Mouse (Mus musculus) embryonic facial prominence, embryonic 13.5 days (tissue): ENCODE results near the gene Grb7. TPM values are rescaled to one million over a fixed set of nuclear protein-coding genes. Genes with fewer than 3 reads are reported as not detected.

Experiments used
- ATAC-seq: fragments of 200-750 bp; cut with Nextera tagmentation; 2 replicates; pipeline ENCODE4 v1.8.0; 2017; ENCODE audit warnings: low read depth; ENCODE audit not compliant: insufficient number of reproducible peaks, insufficient read depth, low FRiP score, low TSS enrichment
- H3K27ac ChIP-seq: fragments of 300-500 bp; sonication (generic); 2 replicates; pipeline ENCODE4 v1.5.1; 2015; ENCODE audit warnings: moderate library complexity, mild to moderate bottlenecking, inconsistent platforms
- H3K27me3 ChIP-seq: fragments of 300-500 bp; sonication (generic); 2 replicates; pipeline ENCODE4 v1.6.1; 2015; ENCODE audit warnings: mild to moderate bottlenecking, inconsistent platforms
- H3K36me3 ChIP-seq: fragments of 300-500 bp; sonication (generic); 2 replicates; pipeline ENCODE4 v1.6.1; 2015; ENCODE audit warnings: mild to moderate bottlenecking, inconsistent platforms
- H3K4me1 ChIP-seq: fragments of 300-500 bp; sonication (generic); 2 replicates; pipeline ENCODE4 v1.6.1; 2015; ENCODE audit warnings: inconsistent platforms
- H3K4me2 ChIP-seq: fragments of 300-500 bp; sonication (generic); 2 replicates; pipeline ENCODE4 v1.6.1; 2015; ENCODE audit warnings: moderate library complexity, mild to moderate bottlenecking, inconsistent platforms
- H3K4me3 ChIP-seq: fragments of 300-500 bp; sonication (generic); 2 replicates; pipeline ENCODE4 v1.5.1; 2015; ENCODE audit warnings: mild to moderate bottlenecking, inconsistent platforms
- H3K9ac ChIP-seq: fragments of 300-500 bp; sonication (generic); 2 replicates; pipeline ENCODE4 v1.6.1; 2015; ENCODE audit warnings: mild to moderate bottlenecking, inconsistent platforms
- H3K9me3 ChIP-seq: fragments of 300-500 bp; sonication (generic); 2 replicates; pipeline ENCODE4 v1.6.1; 2016; ENCODE audit warnings: inconsistent platforms
- WGBS: fragments of 180-500 bp; shearing (Covaris S2); methylation state at CpG from one replicate; pipeline ENCODE4 v1.1.7; 2015; ENCODE audit warnings: mixed read lengths; 5-methylcytosine and 5-hydroxymethylcytosine counted together
- polyA plus RNA-seq: library from polyadenylated mRNA; unstranded; fragments of >200 nt; fragmentation: Nextera tagmentation; extraction: Ambion mirVana; gene quantifications from 2 replicates; pipeline ENCODE4 v1.2.1, GENCODE M21; 2015

Gene Grb7
- polyA plus RNA-seq, 1 experiment from 2014 or later: 12.4 TPM

DNA sequence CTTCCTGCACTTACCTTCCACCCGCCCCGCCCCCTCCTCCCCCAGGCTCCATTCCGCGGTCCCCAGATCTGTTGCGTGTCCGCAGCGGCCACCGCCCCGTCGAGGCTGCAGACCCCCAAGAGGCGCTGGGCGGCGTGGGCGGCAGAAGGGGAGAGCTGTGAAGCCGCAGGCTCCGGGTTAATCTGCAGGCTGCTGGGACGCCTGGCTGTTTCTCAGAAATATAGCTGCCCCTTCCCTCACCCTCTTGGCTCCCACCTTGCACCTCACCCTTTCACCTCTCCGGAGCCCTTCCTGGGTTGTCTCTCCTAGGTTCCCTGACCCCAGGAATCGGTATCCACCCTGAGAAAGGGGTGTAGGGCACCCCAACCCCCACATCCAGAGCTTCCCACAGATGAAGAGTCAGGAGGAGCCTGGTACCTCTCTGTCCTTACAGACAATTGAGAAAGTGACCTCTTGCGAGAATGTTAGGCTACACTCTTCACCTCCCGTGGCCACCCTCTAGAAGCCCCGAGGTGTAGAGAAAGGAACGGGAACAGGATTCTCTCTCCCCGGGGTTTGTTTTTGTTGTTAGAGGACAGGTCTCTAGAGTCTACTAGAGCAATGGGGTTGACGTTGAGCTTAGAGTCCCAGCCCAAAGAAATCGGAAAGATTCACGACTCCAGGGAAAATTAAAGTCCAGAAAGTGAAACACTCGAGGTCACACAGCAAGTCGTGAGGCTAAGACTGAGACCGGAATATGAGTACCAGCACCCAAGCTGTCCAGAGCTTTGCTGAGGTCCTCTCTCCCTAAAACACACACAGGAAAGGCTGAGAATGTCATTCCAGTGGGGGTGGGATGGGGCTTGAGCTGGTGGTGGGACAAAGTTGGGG is 12.2 kb downstream of the Grb7 start:
- no peaks in the 10 kb centered on the region for H3K9me3 ChIP-seq
- ATAC-seq: 0 out of 2 replicates have a peak, but pooled peaks have one; percentile 5
- peaks cover 18% of the 10 kb centered on the region for H3K4me1 ChIP-seq
- peaks cover 3% of the 10 kb centered on the region; the same call in 1 of the 2 replicates for H3K36me3 ChIP-seq
- 4% methylated on average over 30 of the region's 30 CpGs for WGBS
- H3K4me2 ChIP-seq: peak overlapping the region; percentile 74
- peaks cover 45% of the 10 kb centered on the region for H3K27me3 ChIP-seq
- peak overlapping the region; percentile 55 for H3K4me3 ChIP-seq
- no peak overlapping the region for H3K27ac ChIP-seq
- H3K9ac ChIP-seq: peak overlapping the region; percentile 68

DNA sequence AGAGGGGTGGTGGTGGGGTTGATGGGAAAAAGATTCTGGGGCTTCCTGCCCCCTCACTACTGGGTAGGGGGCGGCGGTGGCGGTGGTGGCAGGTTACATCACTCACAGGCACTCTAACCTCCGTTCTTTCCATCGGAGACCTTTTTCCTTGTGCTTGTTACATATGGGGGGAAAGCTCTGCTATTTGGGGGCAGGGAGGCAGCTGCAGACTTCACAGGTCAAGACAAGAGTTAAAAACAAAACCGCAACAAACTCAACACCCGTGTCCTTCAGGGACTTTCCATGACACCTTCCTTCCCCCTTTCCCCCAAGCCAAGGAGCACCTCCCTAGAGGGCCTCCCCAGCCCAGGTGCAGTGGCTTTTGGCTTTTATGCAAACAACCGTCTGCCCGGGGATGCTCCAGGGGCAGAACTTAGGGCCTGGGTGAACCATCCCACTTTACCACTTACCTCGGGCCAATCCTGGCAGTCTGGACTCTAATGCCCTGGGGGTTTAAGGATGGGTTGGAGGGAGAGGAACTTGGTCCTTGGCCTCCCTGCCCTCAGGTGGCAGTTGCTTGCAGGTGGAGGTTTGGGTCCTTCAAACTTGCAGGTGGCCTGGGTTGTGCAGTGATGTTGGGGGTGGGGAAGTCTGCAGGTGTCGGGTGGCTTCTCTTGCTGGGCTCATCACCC is 13.0 kb downstream of the Grb7 start:
- no peak overlapping the region for H3K4me2 ChIP-seq
- peaks cover 18% of the 10 kb centered on the region for H3K4me1 ChIP-seq
- WGBS: 12% methylated on average over 11 of the region's 11 CpGs
- no peak overlapping the region for H3K9ac ChIP-seq
- no peak overlapping the region for H3K4me3 ChIP-seq
- no peak overlapping the region for H3K27ac ChIP-seq
- H3K27me3 ChIP-seq: peaks cover 52% of the 10 kb centered on the region
- H3K36me3 ChIP-seq: peaks cover 3% of the 10 kb centered on the region; the same call in 1 of the 2 replicates
- no peaks in the 10 kb centered on the region for H3K9me3 ChIP-seq
- ATAC-seq: no peak

DNA sequence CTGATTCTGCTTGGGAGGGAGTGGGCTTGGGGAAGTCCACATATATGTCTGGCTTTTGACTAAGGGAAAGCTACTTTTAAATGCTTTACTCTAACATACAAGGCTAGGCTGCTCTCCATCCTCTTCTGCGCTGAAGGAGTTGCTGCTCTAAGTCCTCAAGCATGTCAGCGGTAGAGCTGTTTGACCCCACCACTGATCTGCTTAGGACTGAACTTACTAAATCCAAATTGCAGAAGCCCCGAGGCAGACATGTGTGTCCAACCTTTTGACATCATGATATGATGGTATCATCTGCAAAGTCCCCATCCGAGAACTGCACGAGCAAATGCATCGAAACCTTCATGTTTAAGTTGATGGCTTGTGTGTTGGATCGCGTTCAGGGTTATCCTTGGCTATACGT is 13.7 kb downstream of the Grb7 start:
- no peak overlapping the region for H3K4me2 ChIP-seq
- no peak for ATAC-seq
- H3K9ac ChIP-seq: no peak overlapping the region
- H3K27me3 ChIP-seq: peaks cover 52% of the 10 kb centered on the region
- H3K4me1 ChIP-seq: peaks cover 18% of the 10 kb centered on the region
- H3K36me3 ChIP-seq: peaks cover under 1% of the 10 kb centered on the region; the same call in 1 of the 2 replicates
- H3K9me3 ChIP-seq: no peaks in the 10 kb centered on the region
- no peak overlapping the region for H3K27ac ChIP-seq
- WGBS: 81% methylated on average over 9 of the region's 9 CpGs
- no peak overlapping the region for H3K4me3 ChIP-seq

DNA sequence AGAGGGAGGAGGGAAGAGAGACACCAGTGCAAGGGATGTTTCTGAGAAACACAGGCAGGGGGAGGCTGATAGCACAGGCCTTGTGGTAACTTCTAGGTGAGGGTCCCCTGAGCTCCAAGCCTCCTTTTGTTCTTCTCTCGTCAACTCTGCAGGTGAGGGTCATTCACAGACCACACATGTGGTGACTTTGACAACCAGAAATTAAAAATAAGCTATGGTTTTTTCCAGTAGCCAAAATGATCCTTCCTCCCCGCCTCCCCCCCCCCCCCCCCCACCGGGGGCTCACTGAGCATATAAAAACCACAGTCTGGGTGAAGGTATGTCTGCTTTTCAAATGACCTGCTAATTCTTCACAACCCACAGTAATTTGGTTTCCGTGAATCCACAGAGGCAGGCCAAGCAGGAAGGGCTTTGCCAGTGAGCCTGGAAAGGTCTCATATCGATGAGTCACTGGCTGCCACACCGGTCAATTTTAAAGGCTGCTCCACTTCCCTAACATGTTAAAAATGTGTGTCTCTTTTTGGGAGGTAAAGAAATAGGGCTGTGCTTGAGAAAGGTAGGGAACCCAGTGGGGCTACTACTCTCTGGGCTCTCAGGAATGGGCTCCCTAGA is 15.0 kb downstream of the Grb7 start:
- H3K36me3 ChIP-seq: no peaks in the 10 kb centered on the region
- no peak overlapping the region for H3K4me2 ChIP-seq
- WGBS: 54% methylated on average over 6 of the region's 6 CpGs
- H3K9ac ChIP-seq: no peak overlapping the region
- H3K4me1 ChIP-seq: peaks cover 18% of the 10 kb centered on the region
- no peak for ATAC-seq
- H3K9me3 ChIP-seq: no peaks in the 10 kb centered on the region
- H3K27me3 ChIP-seq: peaks cover 53% of the 10 kb centered on the region
- no peak overlapping the region for H3K4me3 ChIP-seq
- no peak overlapping the region for H3K27ac ChIP-seq

DNA sequence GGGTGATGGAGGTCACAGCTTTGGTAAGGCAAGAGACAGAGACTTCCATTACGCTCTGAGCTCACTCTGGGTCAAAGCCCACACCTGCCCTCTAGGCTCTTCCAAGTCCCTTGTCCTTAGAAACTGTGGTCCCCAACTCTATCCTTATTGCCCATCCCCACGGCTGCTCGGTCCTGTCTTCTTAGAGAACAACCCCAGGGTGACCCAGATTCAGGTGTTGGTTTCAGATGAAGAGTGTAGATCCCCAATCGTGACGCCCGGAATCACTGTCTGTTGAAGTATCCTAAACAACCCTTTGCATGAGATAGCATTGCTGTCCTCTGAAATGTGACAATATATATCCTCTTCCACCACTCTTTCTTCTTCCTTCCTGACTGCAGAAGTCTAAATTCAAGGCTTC is 16.1 kb downstream of the Grb7 start:
- Histone ChIP-seq H3K9ac (no peak overlapping the region), H3K36me3 (no peaks in the 10 kb centered on the region), H3K4me2 (no peak overlapping the region), H3K9me3 (no peaks in the 10 kb centered on the region), H3K27me3 (peaks cover 56% of the 10 kb centered on the region), H3K27ac (no peak overlapping the region), H3K4me1 (peaks cover 14% of the 10 kb centered on the region), H3K4me3 (no peak overlapping the region)
- ATAC-seq: no peak
- WGBS: 89% methylated on average over 6 of the region's 6 CpGs

DNA sequence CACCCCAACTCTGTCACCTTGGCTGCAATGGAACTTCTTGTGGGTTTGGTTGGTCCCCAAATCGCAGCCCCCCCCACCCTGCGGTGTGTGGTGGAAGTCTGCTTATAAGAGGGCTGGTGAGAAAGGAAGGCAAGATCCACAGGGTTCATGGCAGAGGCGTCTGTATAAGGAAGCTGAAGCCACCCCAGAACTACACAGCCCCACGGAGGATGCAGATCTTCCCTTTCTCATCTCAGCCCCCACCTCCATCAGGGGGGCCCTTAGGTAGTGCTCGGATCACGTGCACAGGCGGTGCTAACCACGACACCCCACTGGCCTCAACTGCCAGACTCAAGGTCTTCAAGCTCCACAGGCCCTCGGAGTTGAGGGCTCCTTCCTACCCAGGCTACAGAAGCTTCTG is 17.7 kb downstream of the Grb7 start:
- Histone ChIP-seq H3K4me2 (no peak overlapping the region), H3K4me3 (no peak overlapping the region), H3K27ac (no peak overlapping the region), H3K4me1 (peaks cover 2% of the 10 kb centered on the region; the same call in 1 of the 2 replicates), H3K36me3 (no peaks in the 10 kb centered on the region), H3K9ac (no peak overlapping the region), H3K9me3 (no peaks in the 10 kb centered on the region), H3K27me3 (peaks cover 44% of the 10 kb centered on the region)
- no peak for ATAC-seq
- WGBS: 84% methylated on average over 9 of the region's 9 CpGs

DNA sequence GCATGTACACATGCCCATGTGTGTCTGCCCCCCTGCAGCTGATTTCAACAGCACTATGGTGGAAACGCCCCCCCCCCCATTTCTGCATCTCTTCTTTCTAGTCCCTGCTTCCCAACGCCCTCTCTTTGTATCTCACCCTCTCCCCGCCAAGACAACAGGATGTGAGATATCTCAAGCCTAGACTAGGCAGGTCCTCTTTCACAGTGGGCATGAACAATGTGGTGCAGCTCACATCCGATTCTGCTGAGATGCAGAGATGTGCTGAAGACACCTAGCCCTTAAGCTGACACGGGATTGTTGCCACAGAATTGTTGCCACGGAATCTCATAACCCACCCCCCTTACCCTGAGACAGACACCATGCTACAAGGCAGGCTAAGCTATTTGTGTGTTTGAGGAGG is 18.3 kb downstream of the Grb7 start:
- ATAC-seq: no peak
- no peak overlapping the region for H3K27ac ChIP-seq
- H3K4me1 ChIP-seq: no peaks in the 10 kb centered on the region
- WGBS: 77% methylated on average over 6 of the region's 6 CpGs
- H3K36me3 ChIP-seq: no peaks in the 10 kb centered on the region
- peaks cover 38% of the 10 kb centered on the region for H3K27me3 ChIP-seq
- H3K4me3 ChIP-seq: no peak overlapping the region
- H3K9ac ChIP-seq: no peak overlapping the region
- H3K4me2 ChIP-seq: no peak overlapping the region
- H3K9me3 ChIP-seq: no peaks in the 10 kb centered on the region

DNA sequence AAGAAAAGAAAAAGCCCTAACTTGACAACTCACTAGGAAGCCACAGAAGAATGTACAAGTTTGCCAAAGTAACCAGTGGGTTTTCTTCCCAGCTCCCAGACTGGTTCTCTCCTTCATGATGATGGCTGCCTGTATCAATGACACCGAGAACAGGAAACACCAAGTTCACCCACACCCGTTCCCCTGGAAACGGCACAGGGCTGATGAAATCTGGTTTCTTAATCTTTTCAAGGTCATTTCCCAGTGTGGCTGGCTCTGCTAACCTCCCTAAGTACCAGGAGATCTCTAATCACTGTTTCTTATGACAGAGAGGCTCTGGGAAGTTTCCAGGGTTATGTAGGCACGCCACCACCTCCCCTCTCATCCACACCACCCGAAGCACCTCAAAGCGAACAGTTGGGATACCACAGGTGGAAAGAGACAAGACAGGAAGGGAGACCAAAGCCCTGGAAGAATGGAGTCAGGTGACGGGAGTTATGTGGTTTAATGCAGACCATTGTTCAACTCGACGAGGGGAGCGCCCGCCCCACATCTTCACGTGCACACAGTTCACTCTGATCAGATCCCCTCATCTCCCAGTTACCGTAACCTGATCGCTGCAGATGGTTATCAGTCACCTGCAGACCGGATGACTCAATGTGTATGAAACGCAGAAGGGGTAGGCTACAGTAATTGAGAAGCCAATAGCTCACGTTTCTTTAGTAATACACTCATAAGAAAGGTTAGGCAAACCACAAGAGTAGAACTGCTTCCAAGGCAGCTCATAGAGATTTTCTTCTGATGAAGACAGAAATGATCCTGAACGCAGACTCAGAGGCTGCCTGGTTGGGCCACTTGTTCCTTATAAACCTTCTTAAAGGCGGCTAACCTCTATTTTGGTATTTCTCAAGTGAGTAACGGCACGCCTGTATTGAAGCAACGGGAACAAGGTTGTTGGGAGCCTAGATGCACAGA is 23.8 kb downstream of the Grb7 start:
- Histone ChIP-seq H3K27me3 (0 out of 2 replicates have a peak, but pooled peaks cover 5% of the 10 kb centered on the region), H3K9ac (no peak overlapping the region), H3K4me2 (peak overlapping the region; percentile 5; the same call in 1 of the 2 replicates), H3K27ac (peak overlapping the region; percentile 60), H3K36me3 (no peaks in the 10 kb centered on the region), H3K9me3 (no peaks in the 10 kb centered on the region), H3K4me3 (no peak overlapping the region), H3K4me1 (peaks cover 16% of the 10 kb centered on the region)
- 39% methylated on average over 22 of the region's 22 CpGs for WGBS
- ATAC-seq: peak; percentile 40; the same call in 1 of the 2 replicates

DNA sequence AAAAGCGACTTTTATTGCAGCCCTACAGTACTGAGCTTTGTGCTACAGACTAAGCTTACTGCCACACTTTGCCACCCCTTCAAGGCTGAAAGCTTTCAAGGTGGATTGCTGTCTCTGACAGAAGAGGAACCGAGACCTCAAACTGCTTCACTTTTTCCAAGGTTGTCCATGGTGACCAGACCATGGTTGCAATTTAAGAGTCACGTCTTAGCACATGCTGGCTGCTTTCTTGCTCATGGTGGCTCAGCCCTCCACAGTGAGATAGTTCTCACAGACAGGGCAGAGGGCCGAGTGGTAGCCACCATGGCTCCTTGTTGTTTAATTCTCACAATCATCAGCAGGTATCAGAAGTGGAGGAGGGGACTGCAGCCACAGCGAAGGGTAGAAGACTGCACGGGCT is 24.6 kb downstream of the Grb7 start:
- peak overlapping the region; percentile 48; the same call in 1 of the 2 replicates for H3K27ac ChIP-seq
- H3K9me3 ChIP-seq: no peaks in the 10 kb centered on the region
- no peak for ATAC-seq
- H3K36me3 ChIP-seq: no peaks in the 10 kb centered on the region
- no peak overlapping the region for H3K4me3 ChIP-seq
- 79% methylated on average over 6 of the region's 6 CpGs for WGBS
- H3K4me1 ChIP-seq: peaks cover 16% of the 10 kb centered on the region
- no peak overlapping the region for H3K9ac ChIP-seq
- H3K4me2 ChIP-seq: no peak overlapping the region
- 0 out of 2 replicates have a peak, but pooled peaks cover 5% of the 10 kb centered on the region for H3K27me3 ChIP-seq

DNA sequence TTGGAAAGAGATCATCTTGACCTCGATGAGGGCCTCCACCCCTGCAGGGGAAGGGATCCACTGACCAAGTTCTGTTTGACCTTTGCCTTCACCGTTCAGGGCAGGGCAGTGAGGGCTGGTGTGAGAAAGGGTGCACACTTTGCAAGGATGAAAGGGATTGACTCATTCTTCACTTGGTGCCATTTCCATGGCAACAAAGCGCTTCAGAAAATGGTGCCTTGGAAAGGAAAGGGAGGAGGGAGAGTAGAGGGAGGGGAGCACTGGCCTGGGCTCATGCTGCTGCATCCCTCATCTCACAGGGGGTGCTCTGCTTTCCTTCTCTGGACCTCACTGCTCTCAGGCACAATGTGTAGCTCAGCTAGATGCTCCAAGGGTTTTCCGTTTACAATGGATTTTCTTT is 26.5 kb downstream of the Grb7 start:
- H3K9ac ChIP-seq: no peak overlapping the region
- H3K4me3 ChIP-seq: no peak overlapping the region
- H3K4me1 ChIP-seq: peaks cover 16% of the 10 kb centered on the region
- ATAC-seq: no peak
- WGBS: 68% methylated on average over 4 of the region's 4 CpGs
- H3K36me3 ChIP-seq: no peaks in the 10 kb centered on the region
- H3K27ac ChIP-seq: no peak overlapping the region
- H3K9me3 ChIP-seq: no peaks in the 10 kb centered on the region
- H3K27me3 ChIP-seq: no peaks in the 10 kb centered on the region
- H3K4me2 ChIP-seq: no peak overlapping the region
